Mouse (Mus musculus): ENCODE measurements at regions not wholly inside any gene's neighbourhood (a gene's known extent, or its start where the extent isn't known, plus 50 kb on each side); places are given as distances from the start of the nearest gene placed in this dataset.

DNA sequence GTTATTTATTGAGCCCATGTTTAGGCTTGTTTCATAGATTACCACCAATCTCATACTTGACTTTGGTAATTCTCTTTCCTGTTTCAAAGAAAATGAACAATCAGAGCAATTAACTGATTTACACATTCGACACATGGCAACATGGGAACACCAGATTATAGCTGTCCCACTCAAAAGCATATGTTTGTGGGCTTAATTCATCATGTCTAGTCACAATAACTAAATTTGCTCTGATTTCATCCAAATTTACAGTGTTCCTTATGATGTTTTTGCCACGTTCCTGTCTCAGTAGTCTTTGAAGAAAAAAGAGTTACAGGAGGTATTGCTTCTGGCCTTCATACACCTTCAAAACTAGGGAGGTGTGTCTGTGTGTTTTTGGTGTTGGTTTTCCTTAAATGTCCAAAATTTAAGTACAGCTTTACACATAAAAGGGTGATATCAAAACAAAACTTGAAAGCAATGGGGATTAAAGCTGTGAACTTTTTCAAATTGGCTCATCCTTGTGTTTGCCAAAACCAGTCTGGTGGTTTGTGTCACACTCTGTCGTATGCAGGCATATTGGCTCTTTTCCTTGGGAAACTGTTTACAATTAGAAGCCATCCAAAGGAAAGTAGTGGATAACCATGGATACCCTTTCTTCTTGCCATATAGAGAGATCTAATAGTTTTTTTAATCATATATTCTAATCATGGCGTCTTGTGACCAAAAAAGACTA, 291.3 kb downstream of the Etv1 start:
- no peak for DNase-seq

DNA sequence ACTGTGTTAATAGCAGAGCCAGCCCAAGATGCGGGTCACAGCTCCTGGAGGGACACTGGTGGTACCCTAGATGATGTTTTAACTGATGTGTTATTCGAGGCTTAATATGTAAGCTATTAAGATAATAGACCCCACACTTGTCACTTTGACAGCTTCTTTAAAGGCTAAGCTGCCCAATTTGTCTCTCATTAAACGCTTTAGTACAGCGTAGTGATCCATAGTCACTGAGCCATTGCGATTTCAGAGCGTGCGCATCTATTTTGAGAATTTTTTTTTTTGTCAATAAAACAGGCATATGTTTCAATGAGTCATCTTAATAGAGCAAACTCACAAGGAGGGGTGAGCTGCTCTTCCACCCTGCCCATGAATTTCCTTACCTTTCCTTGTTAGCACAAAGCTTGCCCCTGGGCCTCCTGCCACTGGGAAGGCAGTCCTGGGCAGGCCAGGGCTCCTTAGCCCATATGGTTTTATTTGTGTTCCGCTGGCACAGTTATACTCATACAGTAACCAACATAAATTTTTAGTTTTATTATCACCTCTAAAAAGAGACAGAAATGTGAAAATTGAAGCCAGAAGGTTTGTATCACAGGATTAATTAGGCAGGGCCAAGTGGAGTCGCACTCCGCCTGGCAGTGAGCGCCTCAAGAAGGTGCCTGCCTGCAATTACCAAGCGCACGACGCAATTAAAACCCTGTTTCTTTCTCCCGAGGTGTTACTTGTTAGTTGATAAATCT, 294.3 kb downstream of the Etv1 start:
- intact Hi-C loops (cut with DNase I) = no loop called here
- no peak for DNase-seq

More for the DNA sequence above, 291.3 kb downstream of the Etv1 start:
- intact Hi-C loops (cut with DNase I) = no loop called here

DNA sequence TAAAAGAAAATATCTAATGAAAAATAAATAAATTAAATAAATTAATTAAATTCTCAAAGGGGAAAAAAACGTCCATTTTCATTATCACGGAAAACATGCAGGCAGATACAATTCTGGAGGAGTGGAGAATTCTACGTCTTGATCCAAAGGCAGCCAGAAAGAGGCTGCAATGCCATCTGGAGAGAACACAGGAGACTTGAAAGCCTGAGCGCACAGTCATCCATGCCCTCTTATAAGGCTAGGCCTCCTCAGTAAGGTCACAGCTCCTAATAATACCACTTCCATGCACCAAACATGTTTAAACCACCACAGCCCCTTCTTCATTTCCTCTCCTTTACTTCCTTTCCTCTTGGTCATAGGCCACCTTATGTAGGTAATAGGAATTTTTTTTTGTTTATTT, 307.1 kb downstream of the Etv1 start:
- no peak for DNase-seq
- intact Hi-C loops (cut with DNase I) = no loop called here

DNA sequence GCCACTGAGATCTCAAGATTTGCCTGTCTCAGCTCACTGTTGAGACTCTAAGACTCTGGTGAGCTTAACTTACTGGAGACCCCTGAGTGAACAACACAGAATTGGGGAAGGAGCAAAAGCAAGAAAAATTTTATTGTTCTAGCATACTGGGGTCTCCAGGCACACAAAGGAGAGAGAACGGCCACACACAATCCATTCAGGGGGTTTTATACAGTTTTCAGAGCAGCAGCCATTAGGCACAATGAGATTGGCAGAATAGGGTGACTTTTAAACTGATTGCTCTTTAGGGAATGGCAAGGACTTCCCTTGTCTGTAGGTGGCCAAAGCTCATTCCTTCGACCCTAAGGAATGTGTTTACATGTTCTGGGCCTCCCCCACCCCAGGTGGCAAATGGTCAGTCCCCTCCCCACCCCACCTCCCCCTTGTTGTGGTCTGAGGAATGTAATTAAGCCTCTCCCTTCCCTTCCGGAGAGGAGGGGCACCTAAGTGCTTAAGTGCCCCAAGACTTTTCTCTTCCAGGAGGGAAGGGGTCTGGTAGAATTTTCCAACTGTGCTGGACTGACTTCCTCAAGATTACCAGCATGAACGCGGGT, 315.6 kb downstream of the Etv1 start:
- DNase-seq = no peak
- intact Hi-C loops (cut with DNase I) = no loop called here

DNA sequence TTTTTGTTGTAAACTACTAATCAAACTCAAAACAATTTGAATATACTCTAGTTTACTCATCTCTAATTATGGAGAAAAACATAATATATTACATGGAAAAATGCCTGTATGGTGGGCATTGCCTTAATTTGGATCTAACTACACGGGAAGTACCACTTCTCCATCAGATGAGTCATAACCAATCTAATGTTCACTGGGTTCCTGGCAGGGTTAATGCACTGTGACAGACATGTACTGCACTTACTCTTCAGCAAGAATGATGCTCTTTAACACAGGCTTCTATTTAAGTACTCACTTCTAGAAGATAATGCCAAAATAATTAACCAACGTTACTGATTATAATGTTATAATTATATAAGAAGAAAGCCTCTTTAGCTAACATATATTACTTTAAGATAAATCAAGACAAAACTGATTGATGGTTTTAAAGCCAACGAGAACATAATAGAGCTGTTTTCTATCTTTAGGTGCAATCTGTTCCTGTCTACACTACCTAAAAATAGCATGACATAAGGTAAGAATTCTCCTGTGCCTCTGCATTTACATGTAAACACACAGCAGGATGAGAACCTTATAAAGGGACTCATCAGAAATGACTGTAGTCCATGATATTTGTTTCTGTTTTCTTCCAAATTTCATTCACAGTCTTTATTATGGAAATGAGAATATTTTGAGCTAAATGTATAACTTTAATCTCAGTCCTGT, 344.4 kb downstream of the Etv1 start:
- intact Hi-C loops (cut with DNase I) = no loop called here
- DNase-seq = no peak

DNA sequence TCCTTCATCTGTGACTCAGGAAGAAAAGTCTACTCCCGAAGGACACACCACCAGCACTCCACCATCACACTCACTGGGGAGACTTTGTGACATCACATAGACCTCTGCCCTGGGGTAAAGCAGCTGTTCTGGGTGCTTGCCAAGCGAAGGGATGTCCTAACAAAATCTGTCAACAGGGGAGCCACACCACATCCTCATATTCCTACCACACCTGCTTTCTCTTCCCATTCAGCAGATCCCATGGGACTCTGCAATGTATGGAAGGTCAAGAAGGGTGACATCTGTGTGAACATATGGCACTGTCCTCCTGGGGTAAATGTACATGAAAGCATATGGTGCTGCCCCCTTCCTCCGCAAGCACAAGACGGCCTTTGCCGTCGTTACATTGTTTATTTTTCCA, 375.5 kb downstream of the Etv1 start:
- intact Hi-C loops (cut with DNase I) = no loop called here
- DNase-seq = no peak

DNA sequence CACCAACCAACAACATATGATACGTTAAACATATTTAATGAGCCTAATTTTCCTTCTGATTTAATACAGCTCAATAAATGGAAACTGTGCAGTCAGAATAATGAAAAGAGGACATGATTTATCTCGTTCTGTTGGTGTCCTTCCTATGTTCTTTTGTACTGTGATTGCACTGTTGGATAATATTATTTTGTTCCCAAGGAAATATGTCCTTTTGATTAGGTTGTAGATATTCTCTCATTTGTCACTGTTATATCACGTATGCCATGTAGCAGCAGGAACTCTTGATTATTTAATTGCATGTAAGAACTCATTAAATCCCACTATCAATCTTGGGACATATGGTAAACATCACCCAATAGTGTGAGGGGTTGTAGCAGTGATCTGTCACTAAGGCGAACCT, 397.8 kb downstream of the Etv1 start:
- intact Hi-C loops (cut with DNase I) = no loop called here
- no peak for DNase-seq

DNA sequence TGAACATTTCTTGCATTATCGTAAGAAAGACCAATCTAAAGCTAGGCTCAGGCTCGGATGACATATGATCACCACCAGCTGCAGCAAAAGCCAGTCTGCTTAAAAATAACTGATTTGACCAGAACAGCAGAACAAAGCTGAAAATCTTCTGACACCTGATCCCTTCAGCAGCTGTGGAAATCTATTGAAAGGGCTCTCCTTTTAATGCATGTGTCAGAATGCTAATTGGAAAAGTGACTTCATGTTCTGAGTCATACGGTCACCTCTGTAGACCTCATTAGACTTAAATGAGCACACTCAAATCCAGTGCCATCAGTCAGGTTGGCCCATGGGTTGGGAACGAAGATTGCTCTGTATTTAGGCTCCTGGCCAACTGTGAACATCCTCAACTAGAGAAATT, 444.9 kb downstream of the Etv1 start:
- intact Hi-C loops (cut with DNase I) = no loop called here
- DNase-seq = no peak

DNA sequence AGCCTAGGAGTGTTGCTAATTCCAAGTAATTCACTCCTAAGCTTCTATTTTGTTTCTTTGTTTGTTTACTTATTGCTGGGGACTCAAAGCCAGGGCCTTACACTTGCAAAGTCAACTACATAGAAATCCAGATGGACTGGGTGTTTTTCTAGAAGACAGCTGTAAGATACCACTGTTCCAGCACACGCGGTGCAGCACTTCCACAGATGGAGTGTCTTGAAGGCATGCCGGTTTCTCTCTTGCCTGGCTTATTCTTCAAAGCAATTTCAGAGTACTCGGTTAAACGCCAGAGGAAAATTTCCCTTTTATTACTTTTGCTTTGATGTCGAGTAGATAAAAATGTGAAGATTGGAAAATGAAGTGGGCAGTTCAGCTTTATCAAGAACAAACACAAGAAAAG, 477.4 kb downstream of the Etv1 start:
- intact Hi-C loops (cut with DNase I) = no loop called here
- DNase-seq = no peak

DNA sequence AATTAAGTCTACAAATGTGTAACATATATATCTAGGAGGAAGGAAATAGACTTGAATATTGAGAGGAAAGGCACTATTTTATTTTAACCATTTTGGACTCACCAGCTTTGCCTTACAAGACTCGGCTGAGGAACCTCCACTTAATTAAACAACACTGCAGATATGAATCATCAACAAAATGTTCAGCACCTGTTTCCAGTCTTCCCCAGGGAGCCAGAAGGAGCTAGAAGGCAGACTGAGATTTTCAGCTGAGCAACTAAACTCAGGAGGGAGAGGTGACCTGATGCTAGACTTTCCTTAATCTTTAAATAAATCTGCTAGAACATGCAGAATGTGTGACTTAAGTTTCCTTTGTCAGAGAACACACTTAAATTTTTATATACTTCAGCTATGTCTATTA, 478.4 kb downstream of the Etv1 start:
- no peak for DNase-seq
- intact Hi-C loops (cut with DNase I) = no loop called here

DNA sequence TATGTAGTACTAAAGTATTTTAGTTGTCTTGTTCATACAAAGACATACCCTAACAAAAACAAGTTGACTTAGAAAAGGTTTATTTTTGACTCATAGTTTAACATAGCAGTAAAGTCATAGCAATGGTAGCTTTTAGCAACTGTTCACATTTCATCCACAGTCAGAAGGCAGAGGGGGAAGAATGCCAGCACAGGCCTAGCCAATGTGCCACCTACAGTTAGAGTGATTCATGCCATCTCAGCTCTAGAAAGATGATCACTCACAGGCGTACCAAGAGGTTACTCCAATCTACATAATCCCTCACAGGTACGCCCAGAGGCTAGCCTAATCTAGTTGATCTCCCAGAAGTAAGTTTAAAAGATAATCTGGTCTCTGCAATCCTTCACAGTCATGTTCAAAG, 510.5 kb downstream of the Etv1 start:
- intact Hi-C loops (cut with DNase I) = no loop called here

DNA sequence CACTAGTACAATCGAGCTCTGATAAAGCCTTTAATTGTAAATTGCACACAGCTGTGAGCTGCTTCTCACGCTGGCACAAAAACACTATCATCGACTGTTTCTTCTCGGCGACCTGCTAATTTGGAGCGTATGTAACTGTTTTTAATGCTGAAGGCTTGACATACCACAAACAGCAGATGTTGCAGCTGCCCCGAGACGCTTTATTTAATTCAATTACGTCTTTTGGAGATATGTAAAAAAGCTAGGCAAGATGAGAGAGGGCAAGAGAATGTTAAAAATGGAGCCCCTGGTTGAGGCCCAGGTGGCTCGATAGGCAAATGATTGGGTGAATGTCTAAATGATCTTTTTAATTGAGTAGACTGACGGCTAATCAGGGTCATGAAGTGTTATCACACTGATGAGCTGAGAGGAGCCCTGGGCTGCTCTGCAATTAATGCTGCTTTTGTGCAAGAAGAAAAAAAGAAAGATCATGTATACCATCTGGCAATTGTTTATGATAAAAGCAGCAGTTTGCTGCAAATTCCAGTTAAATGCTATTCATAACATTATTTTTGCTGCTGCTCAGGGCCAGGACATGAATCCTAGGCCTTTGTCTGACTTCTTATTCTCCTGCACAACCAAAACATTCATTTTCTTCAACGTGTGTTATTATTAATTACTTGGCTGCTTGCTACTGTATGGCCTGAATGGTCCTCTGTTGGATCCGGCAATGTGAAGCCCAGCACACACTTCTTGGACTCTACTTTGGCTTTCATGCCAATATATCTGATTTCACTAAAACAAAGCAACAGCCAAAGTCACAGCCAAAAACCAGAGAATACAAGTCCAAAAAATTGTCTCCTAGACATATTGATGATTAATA, 522.4 kb downstream of the Etv1 start:
- no peak for DNase-seq
- intact Hi-C loops (cut with DNase I) = no loop called here

More for the DNA sequence above, 510.5 kb downstream of the Etv1 start:
- no peak for DNase-seq

DNA sequence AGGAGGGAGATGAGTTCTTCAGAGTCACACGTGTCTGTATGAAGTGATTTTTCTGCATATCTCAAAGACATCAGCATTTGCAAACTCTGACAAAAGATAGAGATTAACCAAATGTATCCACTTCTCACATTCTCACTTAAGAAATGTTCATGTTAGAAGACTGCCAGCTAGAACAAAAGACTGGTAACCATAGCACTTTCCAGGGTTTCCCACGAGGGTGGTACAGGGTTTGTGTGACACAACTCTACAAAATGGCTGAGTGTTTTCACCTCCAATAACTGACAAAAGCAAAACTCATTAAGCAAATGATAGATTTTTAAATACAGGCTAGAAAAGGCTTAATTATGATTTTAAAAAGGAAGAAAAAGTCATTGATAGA, 523.0 kb downstream of the Etv1 start:
- intact Hi-C loops (cut with DNase I) = no loop called here
- no peak for DNase-seq

DNA sequence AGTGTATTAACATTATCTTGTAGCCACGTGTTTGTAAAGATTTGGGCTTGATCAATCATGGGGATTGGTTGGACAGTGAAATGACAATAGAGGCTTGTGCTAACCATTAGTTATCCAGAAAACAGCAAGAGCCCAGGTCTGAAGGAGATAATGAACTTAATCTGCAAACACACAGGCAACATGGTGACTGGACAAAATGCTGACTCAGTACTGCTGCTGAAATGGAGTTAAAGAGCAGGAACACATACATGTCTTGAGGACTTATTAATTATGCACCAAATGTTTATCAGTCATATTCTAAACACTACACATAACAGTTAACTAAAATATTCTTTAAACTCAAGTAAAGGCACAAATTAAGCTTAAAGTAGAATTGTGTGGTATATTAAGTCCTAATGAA, 528.6 kb downstream of the Etv1 start:
- DNase-seq = no peak
- intact Hi-C loops (cut with DNase I) = no loop called here

DNA sequence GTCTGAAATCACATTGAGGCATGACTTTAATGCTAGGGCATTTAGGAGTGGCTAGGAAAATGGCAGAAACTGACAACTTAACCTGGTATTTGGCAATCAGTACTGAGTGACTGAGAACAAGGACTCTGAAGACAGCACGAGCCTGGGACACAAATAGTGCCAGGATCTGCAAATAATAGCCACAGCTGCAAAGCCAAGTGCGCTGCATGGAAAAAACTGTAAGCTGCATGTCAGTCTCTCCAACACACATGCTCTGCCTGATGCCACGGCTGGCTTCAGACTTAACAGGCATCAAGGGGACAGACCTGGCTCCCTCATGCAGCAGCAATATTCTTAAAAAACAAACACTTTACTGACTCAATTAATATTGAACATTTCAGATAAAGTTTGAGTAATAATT, 530.7 kb downstream of the Etv1 start:
- intact Hi-C loops (cut with DNase I) = no loop called here
- no peak for DNase-seq

DNA sequence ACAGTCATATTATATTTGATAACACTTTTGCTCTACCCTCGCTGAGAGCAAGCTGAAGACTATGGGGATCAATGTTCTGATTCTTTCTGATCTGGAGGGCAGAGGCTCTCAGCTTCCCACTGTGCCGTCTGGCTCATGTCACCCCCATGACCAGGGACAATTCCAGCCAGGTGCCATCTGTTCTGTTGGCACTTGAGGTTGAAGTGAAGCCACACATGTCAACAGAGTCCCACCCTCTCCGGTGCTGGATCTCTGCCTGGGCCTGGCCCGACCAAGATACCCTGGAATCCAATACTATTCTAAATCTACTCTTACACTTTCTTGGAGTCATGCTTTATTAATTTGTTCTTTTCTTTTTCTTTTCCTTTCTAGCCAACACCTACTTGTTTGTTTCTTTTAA, 538.0 kb downstream of the Etv1 start:
- intact Hi-C loops (cut with DNase I) = no loop called here
- peak in 1 of 2 experiments; percentile 3 for DNase-seq

DNA sequence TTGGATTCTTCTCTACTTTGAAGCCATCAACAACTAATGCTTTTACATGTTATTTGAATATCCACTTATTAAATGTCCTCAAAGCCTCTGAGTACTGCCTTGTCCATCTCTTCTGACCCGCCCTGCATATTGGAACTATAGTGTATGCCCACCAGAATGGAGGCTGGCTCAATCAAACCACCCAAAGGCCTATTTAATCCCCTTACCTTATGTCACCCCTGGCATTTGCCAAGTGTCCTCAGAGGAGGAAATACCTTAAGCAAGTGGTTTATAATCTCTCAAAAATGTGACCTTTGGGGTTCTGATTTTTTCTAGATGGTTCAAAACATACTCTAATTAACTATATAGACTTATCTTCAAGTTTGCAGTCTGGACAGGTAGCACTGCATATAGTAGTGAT, 542.3 kb downstream of the Etv1 start:
- intact Hi-C loops (cut with DNase I) = no loop called here
- DNase-seq = no peak

DNA sequence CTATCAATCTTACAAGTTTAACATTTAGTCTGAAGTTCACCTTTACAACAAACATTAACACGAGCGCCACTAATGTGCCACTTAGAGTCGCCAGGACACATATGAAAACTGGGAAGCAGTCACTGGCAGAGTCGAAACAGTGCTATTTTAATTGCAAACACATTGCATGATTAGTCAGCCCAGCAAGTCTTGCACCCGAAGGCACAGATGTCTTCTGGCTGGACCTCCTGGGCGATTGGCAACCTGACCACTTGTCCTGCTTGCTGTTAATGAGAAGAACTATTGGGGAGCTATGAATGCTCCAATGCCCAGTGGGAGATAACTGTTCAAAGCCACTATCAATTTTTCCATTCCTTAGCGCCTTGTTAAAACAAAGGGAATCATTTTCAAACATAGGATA, 547.0 kb downstream of the Etv1 start:
- peak in 1 of 2 experiments; percentile 2 for DNase-seq
- intact Hi-C loops (cut with DNase I) = no loop called here

DNA sequence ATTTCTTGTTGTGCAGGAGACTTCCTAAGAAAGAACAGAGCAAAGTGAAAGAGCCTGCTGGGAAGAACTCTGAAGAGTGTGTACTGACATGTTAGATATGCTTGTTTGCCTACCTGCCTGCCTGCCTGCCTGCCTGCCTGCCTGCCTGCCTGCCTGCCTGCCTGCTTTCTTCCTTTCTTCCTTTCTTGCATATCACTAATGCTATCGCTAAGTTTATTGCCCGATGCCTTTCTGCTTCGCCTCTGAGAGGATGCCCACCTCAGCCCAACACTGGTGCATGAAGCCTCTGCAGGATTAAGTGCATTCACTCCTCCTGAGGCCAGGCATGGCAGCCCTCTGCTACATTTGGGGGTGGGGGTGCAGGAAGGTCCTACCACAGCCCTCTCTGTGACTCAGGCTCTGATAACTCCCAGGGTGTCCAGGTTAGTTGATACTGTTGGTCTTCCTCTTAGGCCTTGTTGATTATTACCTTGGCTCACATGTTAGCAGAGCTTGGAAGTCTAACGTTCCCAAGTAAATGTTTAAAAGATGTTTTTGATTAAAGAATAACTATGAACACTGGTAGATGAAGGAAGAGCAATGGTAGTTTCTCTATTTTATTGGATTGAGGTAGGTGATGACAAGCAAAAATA, 547.6 kb downstream of the Etv1 start:
- DNase-seq = no peak
- intact Hi-C loops (cut with DNase I) = no loop called here

DNA sequence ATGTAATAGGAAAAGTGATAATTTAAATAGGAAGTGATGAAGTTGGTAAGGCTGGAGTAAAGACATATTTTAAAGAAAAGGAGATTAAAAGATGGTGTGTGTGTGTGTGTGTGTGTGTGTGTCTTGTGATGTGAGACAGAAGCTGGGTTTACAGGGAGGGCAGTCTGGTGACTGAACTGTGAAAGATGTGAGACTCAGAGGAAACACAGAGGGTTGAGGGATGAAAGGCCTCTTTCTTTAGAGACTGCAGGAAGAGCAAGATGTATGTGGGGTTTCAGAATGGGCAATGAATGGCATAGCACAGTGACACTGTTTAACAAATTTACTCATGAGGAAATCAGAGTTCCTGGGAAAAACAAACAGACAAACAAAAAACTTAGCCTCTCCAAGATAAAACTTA, 549.2 kb downstream of the Etv1 start:
- no peak for DNase-seq
- intact Hi-C loops (cut with DNase I) = no loop called here
